Mouse (Mus musculus) small intestine, adult 2 months (tissue): ENCODE data around the gene Nrip1.

ENCODE experiments used
- CTCF ChIP-seq: fragments of 200-500 bp; IDR thresholded peaks from 2 replicates; pipeline ENCODE4 v1.5.1; 2012; ENCODE audit warnings: low read depth, mild to moderate bottlenecking, control low read depth, inconsistent platforms, low read length, moderate library complexity, mixed read lengths; ENCODE audit not compliant: insufficient replicate concordance, insufficient read length; ENCODE audit errors: extremely low read depth
- POLR2A ChIP-seq: fragments of 200-500 bp; IDR thresholded peaks from 2 replicates; pipeline ENCODE4 v1.6.1; 2012; ENCODE audit warnings: low read depth, mild to moderate bottlenecking, control low read depth, inconsistent platforms, low read length, moderate library complexity

DNA sequence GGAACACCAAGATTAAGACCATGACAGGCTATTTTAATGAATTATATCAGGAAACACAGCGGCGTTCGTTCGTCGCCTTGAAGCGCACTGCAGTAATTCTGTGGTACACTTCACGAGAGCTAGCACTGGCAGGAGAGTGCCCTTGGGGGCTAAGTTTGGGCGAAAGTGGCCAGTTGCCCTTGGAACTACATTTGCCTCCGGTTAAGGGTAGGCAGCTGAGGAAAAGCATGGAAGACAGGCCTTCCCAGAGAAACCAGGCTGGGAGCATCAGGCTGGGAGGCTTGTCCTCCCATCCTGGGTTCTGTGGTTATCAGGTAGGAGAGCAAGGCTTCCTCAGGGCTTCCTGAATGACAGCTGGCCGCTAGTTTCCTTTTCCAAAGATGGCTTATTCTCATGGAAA is 8.4 kb downstream of the Nrip1 start:
- TF ChIP-seq CTCF (no peak), POLR2A (no peak)
